Mouse (Mus musculus) bone marrow, adult 2 months (tissue): ENCODE data around the gene Hmmr.

Experiments
- CTCF ChIP-seq: fragments of 200-500 bp; IDR thresholded peaks from 2 replicates; pipeline ENCODE4 v1.5.1; 2011; ENCODE audit warnings: low read length, control low read depth; ENCODE audit not compliant: control insufficient read depth, insufficient read depth
- POLR2A ChIP-seq: fragments of 200-500 bp; IDR thresholded peaks from 2 replicates; pipeline ENCODE4 v1.6.1; 2011; ENCODE audit warnings: low read depth, mild to moderate bottlenecking, control low read depth, low read length, borderline replicate concordance; ENCODE audit not compliant: control insufficient read depth

DNA sequence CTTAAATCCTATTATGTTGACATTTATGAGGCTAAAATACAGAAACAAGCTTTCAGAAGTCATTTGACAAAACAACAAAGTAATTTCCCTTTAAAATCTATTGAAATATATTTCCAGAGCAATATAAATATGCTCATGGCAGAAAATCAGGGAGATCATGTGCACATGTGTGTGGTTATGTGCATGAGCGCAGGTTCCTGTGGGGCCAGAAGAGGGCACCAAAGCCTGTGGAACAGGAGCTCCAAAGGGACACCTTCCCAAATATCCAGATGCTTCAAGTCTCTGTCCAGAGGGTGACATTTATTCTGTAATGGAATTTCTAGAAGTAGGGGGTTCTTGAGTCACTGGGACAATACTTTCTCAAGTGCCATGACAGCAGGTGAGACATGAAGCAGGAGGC is 56.1 kb downstream of the Hmmr start:
- peak; percentile 55 for TF ChIP-seq CTCF
- no peak for TF ChIP-seq POLR2A
